Mouse (Mus musculus) liver, postnatal 0 days (tissue): ENCODE measurements around the gene Ankrd1.

Experiments
- CTCF ChIP-seq: sonication (generic); IDR thresholded peaks from 2 replicates; pipeline ENCODE4 v1.5.1; 2016; ENCODE audit warnings: antibody characterized with exemption, low read depth
- EP300 ChIP-seq: IDR thresholded peaks from 2 replicates; pipeline ENCODE4 v1.6.1; 2016; ENCODE audit warnings: antibody characterized with exemption, low read depth, mild to moderate bottlenecking

DNA sequence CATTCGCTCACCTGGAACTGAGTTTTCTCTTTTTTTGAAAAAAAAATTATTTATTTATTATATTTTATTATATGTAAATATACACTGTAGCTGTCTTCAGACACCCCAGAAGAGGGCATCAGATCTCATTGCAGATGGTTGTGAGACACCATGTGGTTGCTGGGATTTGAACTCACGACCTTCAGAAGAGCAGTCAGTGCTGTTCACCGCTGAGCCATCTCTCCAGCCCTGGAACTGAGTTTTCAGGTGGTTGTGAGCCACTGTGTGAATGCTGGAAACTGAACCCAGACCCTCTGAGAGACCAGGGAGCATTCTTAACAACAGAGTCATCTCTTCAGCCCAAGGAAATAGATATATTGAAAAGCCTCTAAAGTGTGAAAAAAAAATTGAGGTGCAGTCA is 8.5 kb upstream of the Ankrd1 start:
- TF ChIP-seq CTCF (no peak), EP300 (no peak)
